Mouse (Mus musculus) forebrain, embryonic 12.5 days (tissue): ENCODE measurements around the gene Fgfr2. TPM values are rescaled to one million over a fixed set of nuclear protein-coding genes. Genes with fewer than 3 reads are reported as not detected.

Experiments
- ATAC-seq: fragments of 200-750 bp; cut with Nextera tagmentation; 2 replicates; pipeline ENCODE4 v1.8.0; 2017; ENCODE audit warnings: moderate TSS enrichment; ENCODE audit not compliant: low FRiP score
- H3K27ac ChIP-seq: fragments of 300-500 bp; sonication (generic); 2 replicates; pipeline ENCODE4 v1.5.1; 2016; ENCODE audit warnings: mild to moderate bottlenecking
- H3K27me3 ChIP-seq: fragments of 300-500 bp; sonication (generic); 2 replicates; pipeline ENCODE4 v1.6.1; 2016; ENCODE audit warnings: mild to moderate bottlenecking
- H3K36me3 ChIP-seq: fragments of 300-500 bp; sonication (generic); replicated peaks from 2 replicates; pipeline ENCODE4 v1.6.1; 2016; ENCODE audit warnings: mild to moderate bottlenecking
- H3K4me1 ChIP-seq: fragments of 300-500 bp; sonication (generic); 2 replicates; pipeline ENCODE4 v1.6.1; 2016
- H3K4me2 ChIP-seq: fragments of 300-500 bp; sonication (generic); 2 replicates; pipeline ENCODE4 v1.6.1; 2016; ENCODE audit warnings: mild to moderate bottlenecking, moderate library complexity
- H3K4me3 ChIP-seq: fragments of 300-500 bp; sonication (generic); replicated peaks from 2 replicates; pipeline ENCODE4 v1.5.1; 2016; ENCODE audit warnings: mild to moderate bottlenecking
- H3K9ac ChIP-seq: fragments of 300-500 bp; sonication (generic); 2 replicates; pipeline ENCODE4 v1.6.1; 2016; ENCODE audit warnings: mild to moderate bottlenecking
- H3K9me3 ChIP-seq: fragments of 300-500 bp; sonication (generic); 2 replicates; pipeline ENCODE4 v1.6.1; 2016
- WGBS: fragments of 180-500 bp; shearing (Covaris S2); methylation state at CpG from one replicate; pipeline ENCODE4 v1.1.7; 2016; 5-methylcytosine and 5-hydroxymethylcytosine counted together
- polyA plus RNA-seq: library from polyadenylated mRNA; unstranded; fragments of >200 nt; fragmentation: Nextera tagmentation; extraction: Ambion mirVana; gene quantifications from 2 replicates; pipeline ENCODE4 v1.2.1, GENCODE M21; 2016

Gene Fgfr2
- polyA plus RNA-seq, 1 experiment from 2014 or later = 89.6 TPM

GRCm38 (mm10) chr7:132658688-132659087 lies 464.5 kb downstream of the Fgfr2 start:
- Histone ChIP-seq H3K4me2 (no peak overlapping the region), H3K9me3 (no peaks in the 10 kb centered on the region), H3K27ac (0 out of 2 replicates have a peak overlapping the region, but pooled peaks have one; percentile 53), H3K4me3 (no peak overlapping the region), H3K27me3 (peaks cover 57% of the 10 kb centered on the region), H3K9ac (no peak overlapping the region), H3K36me3 (no peaks in the 10 kb centered on the region), H3K4me1 (peaks cover 52% of the 10 kb centered on the region)
- no peak for ATAC-seq
- WGBS = 76% methylated on average over 5 of the region's 5 CpGs

- no peak overlapping the region for H3K4me3 ChIP-seq
- H3K27me3 ChIP-seq = peaks cover 50% of the 10 kb centered on the region
- H3K4me2 ChIP-seq = no peak overlapping the region
- peaks cover 48% of the 10 kb centered on the region for H3K4me1 ChIP-seq
- 8% methylated on average over 9 of the region's 9 CpGs for WGBS
- no peaks in the 10 kb centered on the region for H3K9me3 ChIP-seq
- H3K36me3 ChIP-seq = no peaks in the 10 kb centered on the region
- 0 out of 2 replicates have a peak overlapping the region, but pooled peaks have one; percentile 25 for H3K9ac ChIP-seq
- peak overlapping the region; percentile 53; the same call in 1 of the 2 replicates for H3K27ac ChIP-seq
- no peak for ATAC-seq
These were observed 465.1 kb downstream of the Fgfr2 start for GRCm38 (mm10) chr7:132658058-132658450.

GRCm38 (mm10) chr7:132657371-132658057 lies 465.6 kb downstream of the Fgfr2 start:
- 34% methylated on average over 14 of the region's 14 CpGs for WGBS
- 0 out of 2 replicates have a peak overlapping the region, but pooled peaks have one; percentile 53 for H3K27ac ChIP-seq
- H3K9ac ChIP-seq = no peak overlapping the region
- no peak overlapping the region for H3K4me3 ChIP-seq
- no peaks in the 10 kb centered on the region for H3K9me3 ChIP-seq
- H3K4me1 ChIP-seq = peaks cover 48% of the 10 kb centered on the region
- H3K36me3 ChIP-seq = no peaks in the 10 kb centered on the region
- no peak for ATAC-seq
- H3K4me2 ChIP-seq = no peak overlapping the region
- H3K27me3 ChIP-seq = peaks cover 46% of the 10 kb centered on the region

GRCm38 (mm10) chr7:132656548-132656947 lies 466.6 kb downstream of the Fgfr2 start:
- Histone ChIP-seq H3K9me3 (no peaks in the 10 kb centered on the region), H3K4me2 (no peak overlapping the region), H3K9ac (no peak overlapping the region), H3K4me3 (no peak overlapping the region), H3K4me1 (peaks cover 48% of the 10 kb centered on the region), H3K36me3 (no peaks in the 10 kb centered on the region), H3K27ac (peak overlapping the region; percentile 54; the same call in 1 of the 2 replicates), H3K27me3 (peaks cover 37% of the 10 kb centered on the region)
- 4% methylated on average over 3 of the region's 3 CpGs for WGBS
- peak; percentile 59 for ATAC-seq

GRCm38 (mm10) chr7:132656075-132656474 lies 467.1 kb downstream of the Fgfr2 start:
- H3K4me2 ChIP-seq = 0 out of 2 replicates have a peak overlapping the region, but pooled peaks have one; percentile 13
- H3K9ac ChIP-seq = no peak overlapping the region
- peak; percentile 69 for ATAC-seq
- H3K36me3 ChIP-seq = no peaks in the 10 kb centered on the region
- peak overlapping the region; percentile 54; the same call in 1 of the 2 replicates for H3K27ac ChIP-seq
- no peak overlapping the region for H3K4me3 ChIP-seq
- H3K9me3 ChIP-seq = no peaks in the 10 kb centered on the region
- WGBS = 13% methylated on average over 9 of the region's 9 CpGs
- H3K27me3 ChIP-seq = peaks cover 33% of the 10 kb centered on the region
- peaks cover 44% of the 10 kb centered on the region for H3K4me1 ChIP-seq

- WGBS = 79% methylated on average over 3 of the region's 3 CpGs
These were observed 468.7 kb downstream of the Fgfr2 start for GRCm38 (mm10) chr7:132654412-132654811.

GRCm38 (mm10) chr7:132646514-132646913 lies 476.6 kb downstream of the Fgfr2 start:
- ATAC-seq = no peak
- H3K27ac ChIP-seq = no peak overlapping the region
- no peak overlapping the region for H3K4me3 ChIP-seq
- 96% methylated on average over 1 of the region's 1 CpGs for WGBS
- no peaks in the 10 kb centered on the region for H3K36me3 ChIP-seq
- H3K9me3 ChIP-seq = no peaks in the 10 kb centered on the region
- H3K4me1 ChIP-seq = no peaks in the 10 kb centered on the region
- no peak overlapping the region for H3K4me2 ChIP-seq
- H3K9ac ChIP-seq = no peak overlapping the region
- H3K27me3 ChIP-seq = no peaks in the 10 kb centered on the region

More at GRCm38 (mm10) chr7:132654412-132654811, 468.7 kb downstream of the Fgfr2 start:
- Histone ChIP-seq H3K9ac (no peak overlapping the region), H3K9me3 (no peaks in the 10 kb centered on the region), H3K36me3 (no peaks in the 10 kb centered on the region), H3K27me3 (peaks cover 19% of the 10 kb centered on the region), H3K4me1 (peaks cover 34% of the 10 kb centered on the region), H3K4me2 (no peak overlapping the region), H3K4me3 (no peak overlapping the region), H3K27ac (no peak overlapping the region)
- no peak for ATAC-seq

- no peaks in the 10 kb centered on the region for H3K9me3 ChIP-seq
- WGBS = 90% methylated on average over 11 of the region's 11 CpGs
- peaks cover 4% of the 10 kb centered on the region; the same call in 1 of the 2 replicates for H3K4me1 ChIP-seq
- no peak for ATAC-seq
- no peak overlapping the region for H3K9ac ChIP-seq
- H3K27ac ChIP-seq = no peak overlapping the region
- H3K4me2 ChIP-seq = no peak overlapping the region
- H3K36me3 ChIP-seq = no peaks in the 10 kb centered on the region
- H3K27me3 ChIP-seq = no peaks in the 10 kb centered on the region
- no peak overlapping the region for H3K4me3 ChIP-seq
These were observed 478.4 kb downstream of the Fgfr2 start for GRCm38 (mm10) chr7:132644605-132645279.

- Histone ChIP-seq H3K4me1 (peaks cover 14% of the 10 kb centered on the region), H3K27ac (no peak overlapping the region), H3K9ac (no peak overlapping the region), H3K27me3 (no peaks in the 10 kb centered on the region), H3K4me2 (no peak overlapping the region), H3K36me3 (no peaks in the 10 kb centered on the region), H3K9me3 (no peaks in the 10 kb centered on the region), H3K4me3 (no peak overlapping the region)
- WGBS = 86% methylated on average over 1 of the region's 1 CpGs
- no peak for ATAC-seq
These were observed 481.5 kb downstream of the Fgfr2 start for GRCm38 (mm10) chr7:132641606-132642005.

GRCm38 (mm10) chr7:132640946-132641345 lies 482.2 kb downstream of the Fgfr2 start:
- H3K27me3 ChIP-seq = 0 out of 2 replicates have a peak, but pooled peaks cover 2% of the 10 kb centered on the region
- no peak overlapping the region for H3K9ac ChIP-seq
- no peak overlapping the region for H3K4me2 ChIP-seq
- 56% methylated on average over 9 of the region's 9 CpGs for whole genome bisulfite sequencing
- H3K4me1 ChIP-seq = peaks cover 14% of the 10 kb centered on the region
- ATAC-seq = peak; percentile 46; the same call in 1 of the 2 replicates
- no peak overlapping the region for H3K4me3 ChIP-seq
- H3K9me3 ChIP-seq = no peaks in the 10 kb centered on the region
- H3K36me3 ChIP-seq = no peaks in the 10 kb centered on the region
- no peak overlapping the region for H3K27ac ChIP-seq

GRCm38 (mm10) chr7:132638446-132639087 lies 484.6 kb downstream of the Fgfr2 start:
- ATAC-seq = peak; percentile 58
- Histone ChIP-seq H3K9ac (no peak overlapping the region), H3K4me1 (peaks cover 14% of the 10 kb centered on the region), H3K27me3 (peaks cover 9% of the 10 kb centered on the region; the same call in 1 of the 2 replicates), H3K4me2 (no peak overlapping the region), H3K9me3 (no peaks in the 10 kb centered on the region), H3K36me3 (no peaks in the 10 kb centered on the region), H3K27ac (no peak overlapping the region), H3K4me3 (no peak overlapping the region)
- WGBS = 59% methylated on average over 12 of the region's 12 CpGs

GRCm38 (mm10) chr7:132637292-132637691 lies 485.9 kb downstream of the Fgfr2 start:
- no peaks in the 10 kb centered on the region for H3K36me3 ChIP-seq
- peaks cover 13% of the 10 kb centered on the region; the same call in 1 of the 2 replicates for H3K27me3 ChIP-seq
- no peak overlapping the region for H3K4me2 ChIP-seq
- H3K4me3 ChIP-seq = no peak overlapping the region
- H3K4me1 ChIP-seq = peaks cover 14% of the 10 kb centered on the region
- no peak overlapping the region for H3K9ac ChIP-seq
- no peaks in the 10 kb centered on the region for H3K9me3 ChIP-seq
- no peak for ATAC-seq
- WGBS = 58% methylated on average over 12 of the region's 12 CpGs
- no peak overlapping the region for H3K27ac ChIP-seq
